Mouse (Mus musculus) ES-E14 (cell line): ENCODE results near the gene Cldn10. TPM values are rescaled to one million over a fixed set of nuclear protein-coding genes. Genes with fewer than 3 reads are reported as not detected.

Experiments used
- DNase-seq: peaks from one replicate; pipeline ENCODE4 v3.0.0-alpha.2; 2013; ENCODE audit warnings: low read depth, low spot score
- H3K27ac ChIP-seq: 2 replicates; pipeline ENCODE4 v1.5.1; 2012; ENCODE audit warnings: low read depth, mild to moderate bottlenecking, low read length, moderate library complexity, mixed read lengths; ENCODE audit not compliant: poor library complexity, insufficient read depth, severe bottlenecking
- H3K36me3 ChIP-seq: 2 replicates; pipeline ENCODE4 v1.6.1; 2012; ENCODE audit warnings: mild to moderate bottlenecking, low read length, moderate library complexity, mixed read lengths; ENCODE audit not compliant: control insufficient read depth, poor library complexity, insufficient read depth, severe bottlenecking
- H3K4me1 ChIP-seq, 2 experiments: fragments of 150-350 bp in 1 of 2; sonication (generic) in 1 of 2; 2 replicates each; pipeline ENCODE4 v1.6.1; 2012; ENCODE audit warnings: low read length in 2 of 2, mild to moderate bottlenecking in 1 of 2, mixed read lengths in 1 of 2; ENCODE audit not compliant: control insufficient read depth in 2 of 2, insufficient read depth in 2 of 2, poor library complexity in 1 of 2
- H3K4me3 ChIP-seq, 2 experiments: fragments of 150-350 bp in 1 of 2; sonication (generic) in 1 of 2; 2 replicates each; pipeline ENCODE4 v1.5.1; 2012; ENCODE audit warnings: low read length in 2 of 2, low read depth in 1 of 2, mild to moderate bottlenecking in 1 of 2, mixed read lengths in 1 of 2; ENCODE audit not compliant: insufficient read depth in 1 of 2, poor library complexity in 1 of 2, severe bottlenecking in 1 of 2
- H3K9ac ChIP-seq: 2 replicates; pipeline ENCODE4 v1.6.1; 2012; ENCODE audit warnings: low read depth, mild to moderate bottlenecking, low read length, mixed read lengths; ENCODE audit not compliant: poor library complexity, insufficient read depth, severe bottlenecking
- H3K9me3 ChIP-seq: fragments of 150-350 bp; sonication (generic); 2 replicates; pipeline ENCODE4 v1.6.1; 2012; ENCODE audit warnings: low read depth, mild to moderate bottlenecking, low read length; ENCODE audit not compliant: control insufficient read depth, insufficient read depth
- CHD2 ChIP-seq: IDR thresholded peaks from 2 replicates; pipeline ENCODE4 v1.6.1; 2014; ENCODE audit warnings: mild to moderate bottlenecking, low read depth, low read length, inconsistent platforms
- HCFC1 ChIP-seq: IDR thresholded peaks from 2 replicates; pipeline ENCODE4 v1.6.1; 2012; ENCODE audit warnings: low read length, inconsistent platforms, borderline replicate concordance; ENCODE audit not compliant: insufficient read depth
- MAFK ChIP-seq: IDR thresholded peaks from 2 replicates; pipeline ENCODE4 v1.6.1; 2014; ENCODE audit warnings: mild to moderate bottlenecking, low read depth, low read length, inconsistent platforms; ENCODE audit not compliant: insufficient read depth
- ZC3H11A ChIP-seq: IDR thresholded peaks from 2 replicates; pipeline ENCODE4 v1.6.1; 2012; ENCODE audit warnings: low read depth, mild to moderate bottlenecking, inconsistent platforms, low read length, borderline replicate concordance
- ZNF384 ChIP-seq: IDR thresholded peaks from 2 replicates; pipeline ENCODE4 v1.6.1; 2012; ENCODE audit warnings: low read depth, low read length, inconsistent platforms
- in situ Hi-C, 2 experiments: fragments of 600-800 bp; cut with MboI; formaldehyde crosslinking; loops; one replicate each; pipeline ENCODE4 v1.15.1; 2025; ENCODE audit warnings: low sequenced_read_pairs in 2 of 2, inconsistent platforms in 1 of 2; ENCODE audit not compliant: unreplicated experiment in 2 of 2
- total RNA-seq: library from RNA; depleted of rRNA; stranded (reverse); fragments of 300-350 nt; gene quantifications from 2 replicates; pipeline ENCODE4 v1.2.3, GENCODE M21; 2012

The Cldn10 gene
- total RNA-seq, 1 experiment, result 0.09 TPM

DNA sequence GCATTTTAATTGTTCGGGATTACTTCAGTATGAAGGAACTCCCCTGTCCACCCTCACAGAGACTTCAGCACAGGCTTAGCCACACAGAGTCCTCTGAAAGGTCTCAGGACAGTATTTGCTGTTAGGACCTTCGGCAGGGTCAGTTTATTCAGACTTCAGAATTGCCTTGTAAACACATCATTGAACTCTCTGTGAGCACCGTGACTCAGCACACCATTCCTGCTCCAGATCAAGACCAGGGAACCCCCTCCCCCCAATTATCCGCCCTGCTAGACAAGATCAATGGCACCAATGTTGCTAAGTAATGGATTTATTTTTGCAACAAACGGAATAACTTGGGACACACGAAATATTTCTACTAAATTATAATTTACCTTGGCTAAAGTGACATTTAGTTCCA, 79.7 kb downstream of the Cldn10 start:
- no peak for DNase-seq
- in situ Hi-C loops, result no loop called here
- no peak overlapping the region for H3K9ac ChIP-seq
- H3K9me3 ChIP-seq, result no peaks in the 10 kb centered on the region
- no peaks in the 10 kb centered on the region for H3K36me3 ChIP-seq
- 0 out of 4 replicates have a peak, but pooled peaks cover 0 to 2% of the 10 kb centered on the region in 2 experiments for H3K4me1 ChIP-seq
- H3K27ac ChIP-seq, result no peak overlapping the region
- no peak for TF ChIP-seq ZNF384
- no peak for TF ChIP-seq HCFC1
- no peak for TF ChIP-seq ZC3H11A
- peak; percentile 65; the same call in 1 of the 2 replicates for TF ChIP-seq MAFK
- no peak overlapping the region for H3K4me3 ChIP-seq

DNA sequence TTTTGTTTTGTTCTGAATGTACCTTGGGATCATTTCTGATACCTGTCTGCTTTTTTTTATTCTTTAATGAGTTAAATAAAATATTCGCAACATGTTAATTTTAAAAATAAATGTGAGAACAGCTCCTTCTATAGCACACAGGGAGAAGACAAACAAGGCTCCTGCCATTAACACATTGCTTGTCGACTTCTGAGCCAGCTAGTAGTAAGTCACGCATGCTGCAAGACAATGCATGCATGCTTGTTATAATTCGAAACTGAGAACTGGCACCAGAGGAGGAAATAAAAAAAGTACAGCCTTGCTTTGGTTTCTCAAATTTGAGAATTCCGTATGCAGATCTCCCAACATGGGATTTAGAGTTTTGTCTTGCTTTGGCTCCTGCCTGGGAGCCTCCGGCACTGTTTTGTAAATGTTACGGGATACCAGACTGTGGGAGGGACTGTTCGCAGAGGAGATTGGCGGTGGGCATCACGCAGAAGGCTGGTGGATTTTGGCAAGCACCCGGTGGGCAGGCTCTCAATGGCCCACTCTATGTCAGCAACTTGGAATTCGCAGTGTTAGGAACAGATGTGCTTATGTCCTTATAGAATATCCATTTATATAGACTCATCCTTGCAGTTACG, 80.5 kb downstream of the Cldn10 start:
- no peak for DNase-seq
- 0 out of 4 replicates have a peak, but pooled peaks cover 0 to 2% of the 10 kb centered on the region in 2 experiments for H3K4me1 ChIP-seq
- H3K9me3 ChIP-seq, result no peaks in the 10 kb centered on the region
- H3K27ac ChIP-seq, result no peak overlapping the region
- in situ Hi-C loops, result no loop called here
- no peak overlapping the region for H3K4me3 ChIP-seq
- no peaks in the 10 kb centered on the region for H3K36me3 ChIP-seq
- no peak for TF ChIP-seq MAFK
- TF ChIP-seq ZNF384, result no peak
- no peak for TF ChIP-seq CHD2
- no peak for TF ChIP-seq HCFC1
- TF ChIP-seq ZC3H11A, result no peak
- H3K9ac ChIP-seq, result no peak overlapping the region

DNA sequence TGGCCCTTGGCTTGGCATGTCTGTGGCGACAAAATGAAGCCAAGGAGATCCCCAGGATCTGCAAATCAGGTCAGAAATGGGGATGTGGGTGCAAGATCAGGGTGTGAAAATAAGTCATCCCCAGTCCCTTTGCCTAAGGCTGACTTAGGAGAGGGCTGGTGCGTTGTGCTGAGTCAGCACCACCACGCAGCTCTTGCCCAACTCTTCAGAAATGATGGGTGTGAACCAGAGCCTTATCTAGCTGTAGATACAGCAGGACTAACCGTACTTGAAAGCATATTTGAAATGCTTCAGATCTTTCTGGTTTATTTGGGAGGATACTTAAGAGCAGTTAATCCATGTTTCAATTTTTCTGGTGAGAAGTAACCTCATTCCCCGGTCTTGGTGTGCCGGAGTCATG, 82.0 kb downstream of the Cldn10 start:
- TF ChIP-seq CHD2 (no peak), MAFK (peak; percentile 94)
- Histone ChIP-seq H3K4me3 (no peak overlapping the region), H3K9ac (no peak overlapping the region), H3K9me3 (no peaks in the 10 kb centered on the region), H3K4me1 (0 out of 4 replicates have a peak, but pooled peaks cover 0 to 2% of the 10 kb centered on the region in 2 experiments), H3K27ac (no peak overlapping the region), H3K36me3 (peaks cover under 1% of the 10 kb centered on the region; the same call in 1 of the 2 replicates)
- in situ Hi-C loops, result no loop called here
- no peak for DNase-seq

DNA sequence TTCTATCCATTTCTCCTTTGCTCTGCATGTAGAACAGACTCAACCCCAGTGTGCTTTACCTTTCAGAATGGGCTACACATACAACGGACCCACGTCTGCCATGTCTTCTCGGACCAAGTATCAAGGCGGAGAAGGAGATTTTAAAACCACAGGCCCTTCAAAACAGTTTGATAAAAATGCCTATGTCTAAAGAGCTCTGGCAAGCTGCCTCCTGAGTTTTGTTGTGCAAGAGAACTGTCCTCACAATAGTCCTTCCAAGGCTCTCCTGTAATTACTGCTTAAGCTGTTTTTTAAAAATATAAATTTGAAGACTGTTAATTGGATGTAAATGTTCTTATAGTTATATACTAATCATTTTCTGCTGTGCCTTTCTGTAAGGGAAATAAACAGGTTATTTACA, 86.4 kb downstream of the Cldn10 start:
- Histone ChIP-seq H3K36me3 (peaks cover 12% of the 10 kb centered on the region; the same call in 1 of the 2 replicates), H3K9ac (no peak overlapping the region), H3K27ac (no peak overlapping the region), H3K4me3 (no peak overlapping the region), H3K4me1 (peaks cover 0 to 2% of the 10 kb centered on the region in 2 experiments; a peak in 1 of 4 replicates), H3K9me3 (no peaks in the 10 kb centered on the region)
- TF ChIP-seq HCFC1, result no peak
- TF ChIP-seq CHD2, result no peak
- TF ChIP-seq ZC3H11A, result no peak
- TF ChIP-seq MAFK, result no peak
- in situ Hi-C loops, result no loop called here
- DNase-seq, result no peak

DNA sequence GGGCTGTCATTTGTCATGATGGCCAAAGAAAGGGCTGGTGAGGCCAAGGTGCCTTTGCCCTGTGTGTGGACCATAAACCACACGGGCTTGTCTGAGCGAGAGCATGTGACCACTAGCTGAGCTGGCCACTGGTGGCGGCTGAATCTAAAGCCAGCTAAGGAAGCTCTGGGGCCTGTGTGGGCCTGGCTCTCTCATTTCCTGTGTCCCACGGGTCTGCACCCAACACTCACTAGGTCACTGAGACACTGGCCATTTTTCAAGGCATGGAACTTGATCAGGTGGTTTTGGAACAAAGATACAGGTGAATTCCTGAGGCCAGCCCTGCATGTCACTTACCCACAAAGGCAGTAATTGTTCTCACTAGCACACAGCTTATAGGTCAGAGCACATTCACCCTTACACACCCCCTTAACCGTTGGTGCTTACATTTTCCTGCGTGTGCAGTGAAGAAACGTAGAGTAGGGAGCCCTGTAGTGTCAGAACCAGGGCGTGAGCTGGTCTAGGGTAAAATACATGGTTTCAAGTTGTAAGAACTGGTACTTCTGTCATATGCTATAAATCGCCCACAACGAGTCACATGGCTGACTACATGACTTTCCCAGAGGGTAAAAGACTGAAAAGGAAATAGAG, 87.2 kb downstream of the Cldn10 start:
- Histone ChIP-seq H3K9ac (no peak overlapping the region), H3K27ac (no peak overlapping the region; the same call in 1 of the 2 replicates), H3K4me1 (peaks cover 0 to 2% of the 10 kb centered on the region in 2 experiments; a peak in 1 of 4 replicates), H3K4me3 (no peak overlapping the region), H3K36me3 (peaks cover 12% of the 10 kb centered on the region; the same call in 1 of the 2 replicates), H3K9me3 (no peaks in the 10 kb centered on the region)
- in situ Hi-C loops, result no loop called here
- TF ChIP-seq ZC3H11A (no peak), CHD2 (no peak), HCFC1 (no peak), ZNF384 (no peak), MAFK (no peak)
- no peak for DNase-seq
